Mouse (Mus musculus) neural tube, embryonic 12.5 days (tissue): Measurements from ENCODE around the gene Wee2. TPM values are rescaled to one million over a fixed set of nuclear protein-coding genes. Genes with fewer than 3 reads are reported as not detected.

ENCODE experiments used
- ATAC-seq: fragments of 200-750 bp; cut with Nextera tagmentation; 2 replicates; pipeline ENCODE4 v1.8.0; 2017; ENCODE audit warnings: low read depth, mild to moderate bottlenecking, moderate TSS enrichment, moderate library complexity; ENCODE audit not compliant: low FRiP score
- H3K27ac ChIP-seq: fragments of 300-500 bp; sonication (generic); 2 replicates; pipeline ENCODE4 v1.5.1; 2016
- H3K27me3 ChIP-seq: fragments of 300-500 bp; sonication (generic); replicated peaks from 2 replicates; pipeline ENCODE4 v1.6.1; 2016; ENCODE audit warnings: mild to moderate bottlenecking
- H3K36me3 ChIP-seq: fragments of 300-500 bp; sonication (generic); 2 replicates; pipeline ENCODE4 v1.6.1; 2016; ENCODE audit warnings: mild to moderate bottlenecking
- H3K4me1 ChIP-seq: fragments of 300-500 bp; sonication (generic); 2 replicates; pipeline ENCODE4 v1.6.1; 2016
- H3K4me2 ChIP-seq: fragments of 300-500 bp; sonication (generic); replicated peaks from 2 replicates; pipeline ENCODE4 v1.6.1; 2016; ENCODE audit warnings: mild to moderate bottlenecking
- H3K4me3 ChIP-seq: fragments of 300-500 bp; sonication (generic); 2 replicates; pipeline ENCODE4 v1.5.1; 2016
- H3K9ac ChIP-seq: fragments of 300-500 bp; sonication (generic); 2 replicates; pipeline ENCODE4 v1.6.1; 2016; ENCODE audit warnings: mild to moderate bottlenecking
- H3K9me3 ChIP-seq: fragments of 300-500 bp; sonication (generic); 2 replicates; pipeline ENCODE4 v1.6.1; 2016; ENCODE audit warnings: mild to moderate bottlenecking
- WGBS: fragments of 180-500 bp; shearing (Covaris S2); methylation state at CpG from one replicate; pipeline ENCODE4 v1.1.7; 2016; 5-methylcytosine and 5-hydroxymethylcytosine counted together
- polyA plus RNA-seq: library from polyadenylated mRNA; unstranded; fragments of >200 nt; fragmentation: Nextera tagmentation; extraction: Ambion mirVana; gene quantifications from 2 replicates; pipeline ENCODE4 v1.2.1, GENCODE M21; 2016

Gene Wee2
- polyA plus RNA-seq, 1 experiment from 2014 or later: not detected

GRCm38 (mm10) chr6:40427441-40427840 lies 11.4 kb upstream of the Wee2 start:
- H3K4me3 ChIP-seq: no peak overlapping the region
- no peak overlapping the region for H3K27ac ChIP-seq
- H3K4me2 ChIP-seq: no peak overlapping the region
- peaks cover 2% of the 10 kb centered on the region; the same call in 1 of the 2 replicates for H3K4me1 ChIP-seq
- no peaks in the 10 kb centered on the region for H3K27me3 ChIP-seq
- no peaks in the 10 kb centered on the region for H3K9me3 ChIP-seq
- 91% methylated on average over 7 of the region's 7 CpGs for WGBS
- ATAC-seq: no peak
- no peak overlapping the region for H3K9ac ChIP-seq
- 0 out of 2 replicates have a peak, but pooled peaks cover 3% of the 10 kb centered on the region for H3K36me3 ChIP-seq

- Histone ChIP-seq H3K27ac (no peak overlapping the region), H3K36me3 (no peaks in the 10 kb centered on the region), H3K9me3 (no peaks in the 10 kb centered on the region), H3K27me3 (no peaks in the 10 kb centered on the region), H3K4me2 (no peak overlapping the region), H3K9ac (no peak overlapping the region), H3K4me1 (peaks cover 2% of the 10 kb centered on the region; the same call in 1 of the 2 replicates), H3K4me3 (no peak overlapping the region)
- WGBS: 75% methylated on average over 3 of the region's 3 CpGs
- ATAC-seq: no peak
Measured at GRCm38 (mm10) chr6:40428696-40429095, 10.2 kb upstream of the Wee2 start.

- Histone ChIP-seq H3K9ac (no peak overlapping the region), H3K4me1 (peaks cover 7% of the 10 kb centered on the region; the same call in 1 of the 2 replicates), H3K27ac (no peak overlapping the region), H3K36me3 (no peaks in the 10 kb centered on the region), H3K4me2 (no peak overlapping the region), H3K4me3 (no peak overlapping the region), H3K9me3 (no peaks in the 10 kb centered on the region), H3K27me3 (no peaks in the 10 kb centered on the region)
- ATAC-seq: no peak
- 80% methylated on average over 4 of the region's 4 CpGs for WGBS
Measured at GRCm38 (mm10) chr6:40429521-40429931, 9.4 kb upstream of the Wee2 start.

GRCm38 (mm10) chr6:40430251-40430650 lies 8.6 kb upstream of the Wee2 start:
- Histone ChIP-seq H3K27me3 (no peaks in the 10 kb centered on the region), H3K4me1 (peaks cover 13% of the 10 kb centered on the region; the same call in 1 of the 2 replicates), H3K36me3 (no peaks in the 10 kb centered on the region), H3K4me2 (no peak overlapping the region), H3K9ac (no peak overlapping the region), H3K4me3 (no peak overlapping the region), H3K9me3 (no peaks in the 10 kb centered on the region), H3K27ac (no peak overlapping the region)
- 86% methylated on average over 3 of the region's 3 CpGs for WGBS
- no peak for ATAC-seq

- H3K4me1 ChIP-seq: peaks cover 13% of the 10 kb centered on the region; the same call in 1 of the 2 replicates
- ATAC-seq: no peak
- whole genome bisulfite sequencing: 81% methylated on average over 3 of the region's 3 CpGs
- no peak overlapping the region for H3K9ac ChIP-seq
- H3K27ac ChIP-seq: no peak overlapping the region
- no peaks in the 10 kb centered on the region for H3K9me3 ChIP-seq
- H3K4me3 ChIP-seq: no peak overlapping the region
- H3K4me2 ChIP-seq: no peak overlapping the region
- H3K27me3 ChIP-seq: no peaks in the 10 kb centered on the region
- no peaks in the 10 kb centered on the region for H3K36me3 ChIP-seq
Measured at GRCm38 (mm10) chr6:40430878-40431277, 8.0 kb upstream of the Wee2 start.

GRCm38 (mm10) chr6:40431356-40431755 lies 7.5 kb upstream of the Wee2 start:
- 66% methylated on average over 4 of the region's 4 CpGs for WGBS
- Histone ChIP-seq H3K27ac (no peak overlapping the region), H3K4me3 (no peak overlapping the region), H3K4me2 (no peak overlapping the region), H3K4me1 (peaks cover 13% of the 10 kb centered on the region; the same call in 1 of the 2 replicates), H3K9me3 (no peaks in the 10 kb centered on the region), H3K9ac (no peak overlapping the region), H3K36me3 (no peaks in the 10 kb centered on the region), H3K27me3 (no peaks in the 10 kb centered on the region)
- no peak for ATAC-seq

GRCm38 (mm10) chr6:40431812-40432211 lies 7.1 kb upstream of the Wee2 start:
- H3K9me3 ChIP-seq: no peaks in the 10 kb centered on the region
- ATAC-seq: no peak
- no peak overlapping the region for H3K4me2 ChIP-seq
- no peak overlapping the region for H3K27ac ChIP-seq
- peaks cover 13% of the 10 kb centered on the region; the same call in 1 of the 2 replicates for H3K4me1 ChIP-seq
- no peak overlapping the region for H3K4me3 ChIP-seq
- H3K9ac ChIP-seq: no peak overlapping the region
- no peaks in the 10 kb centered on the region for H3K27me3 ChIP-seq
- H3K36me3 ChIP-seq: no peaks in the 10 kb centered on the region

- no peaks in the 10 kb centered on the region for H3K27me3 ChIP-seq
- no peak overlapping the region for H3K4me2 ChIP-seq
- 88% methylated on average over 17 of the region's 17 CpGs for WGBS
- H3K36me3 ChIP-seq: no peaks in the 10 kb centered on the region
- no peak overlapping the region for H3K9ac ChIP-seq
- peaks cover 13% of the 10 kb centered on the region; the same call in 1 of the 2 replicates for H3K4me1 ChIP-seq
- no peak overlapping the region for H3K4me3 ChIP-seq
- no peak overlapping the region for H3K27ac ChIP-seq
- no peak for ATAC-seq
- H3K9me3 ChIP-seq: no peaks in the 10 kb centered on the region
Measured at GRCm38 (mm10) chr6:40432346-40433275, 6.3 kb upstream of the Wee2 start.

GRCm38 (mm10) chr6:40434697-40435096 lies 4.2 kb upstream of the Wee2 start:
- peak overlapping the region; percentile 81 for H3K4me3 ChIP-seq
- no peaks in the 10 kb centered on the region; the same call in 1 of the 2 replicates for H3K27me3 ChIP-seq
- no peaks in the 10 kb centered on the region for H3K36me3 ChIP-seq
- H3K4me2 ChIP-seq: peak overlapping the region; percentile 82
- 8% methylated on average over 7 of the region's 7 CpGs for WGBS
- peak overlapping the region; percentile 84 for H3K9ac ChIP-seq
- no peaks in the 10 kb centered on the region for H3K9me3 ChIP-seq
- no peak for ATAC-seq
- peaks cover 13% of the 10 kb centered on the region; the same call in 1 of the 2 replicates for H3K4me1 ChIP-seq
- no peak overlapping the region for H3K27ac ChIP-seq

GRCm38 (mm10) chr6:40435151-40436046 lies 3.5 kb upstream of the Wee2 start:
- Histone ChIP-seq H3K27ac (peak overlapping the region; percentile 79), H3K27me3 (no peaks in the 10 kb centered on the region; the same call in 1 of the 2 replicates), H3K36me3 (no peaks in the 10 kb centered on the region), H3K4me1 (peaks cover 13% of the 10 kb centered on the region; the same call in 1 of the 2 replicates), H3K4me3 (peak overlapping the region; percentile 81), H3K4me2 (peak overlapping the region; percentile 82), H3K9me3 (no peaks in the 10 kb centered on the region), H3K9ac (peak overlapping the region; percentile 84)
- ATAC-seq: peak; percentile 83
- under 1% methylated on average over 72 of the region's 72 CpGs for WGBS

GRCm38 (mm10) chr6:40436047-40436483 lies 2.8 kb upstream of the Wee2 start, which contains the start of gene E330009J07Rik:
E330009J07Rik (minus strand) TSS chr6:40436135.
- peak within 1 kb of the TSS; percentile 81 for H3K4me3 ChIP-seq
- H3K27ac ChIP-seq: peak within 1 kb of the TSS; percentile 79
- H3K4me2 ChIP-seq: peak within 1 kb of the TSS; percentile 82
- peaks cover 11% of the 10 kb centered on the region; the same call in 1 of the 2 replicates for H3K4me1 ChIP-seq
- H3K9ac ChIP-seq: peak within 1 kb of the TSS; percentile 84
- no peaks in the 10 kb centered on the region for H3K36me3 ChIP-seq
- H3K9me3 ChIP-seq: no peaks in the 10 kb centered on the region
- H3K27me3 ChIP-seq: no peaks in the 10 kb centered on the region; the same call in 1 of the 2 replicates
- ATAC-seq: peak; percentile 90
- WGBS: under 1% methylated on average over 38 of the region's 38 CpGs
